Mouse (Mus musculus) midbrain, embryonic 14.5 days (tissue): ENCODE results near the gene A930017K11Rik. TPM values are rescaled to one million over a fixed set of nuclear protein-coding genes. Genes with fewer than 3 reads are reported as not detected.

ENCODE experiments used
- ATAC-seq: fragments of 200-750 bp; cut with Nextera tagmentation; 2 replicates; pipeline ENCODE4 v1.8.0; 2017; ENCODE audit warnings: moderate number of reproducible peaks, moderate library complexity; ENCODE audit not compliant: low FRiP score, low TSS enrichment
- DNase-seq: peaks from one replicate; pipeline ENCODE4 v3.0.0-alpha.2; 2015
- H3K27ac ChIP-seq: fragments of 300-500 bp; sonication (generic); replicated peaks from 2 replicates; pipeline ENCODE4 v1.5.1; 2014; ENCODE audit warnings: mild to moderate bottlenecking, low read depth, low read length, moderate library complexity
- H3K27me3 ChIP-seq: fragments of 300-500 bp; sonication (generic); 2 replicates; pipeline ENCODE4 v1.6.1; 2014; ENCODE audit warnings: low read length, control low read depth, mixed read lengths; ENCODE audit not compliant: control insufficient read depth, insufficient read depth
- H3K36me3 ChIP-seq: fragments of 300-500 bp; sonication (generic); 2 replicates; pipeline ENCODE4 v1.6.1; 2014; ENCODE audit warnings: low read length, control low read depth; ENCODE audit not compliant: control insufficient read depth, insufficient read depth
- H3K4me1 ChIP-seq: fragments of 300-500 bp; sonication (generic); 2 replicates; pipeline ENCODE4 v1.6.1; 2014; ENCODE audit warnings: mild to moderate bottlenecking, antibody characterized with exemption, low read length, control low read depth; ENCODE audit not compliant: control insufficient read depth, insufficient read depth
- H3K4me2 ChIP-seq: fragments of 300-500 bp; sonication (generic); 2 replicates; pipeline ENCODE4 v1.6.1; 2014; ENCODE audit warnings: mild to moderate bottlenecking, low read length, moderate library complexity
- H3K4me3 ChIP-seq: fragments of 300-500 bp; sonication (generic); replicated peaks from 2 replicates; pipeline ENCODE4 v1.5.1; 2014; ENCODE audit warnings: low read depth, low read length
- H3K9ac ChIP-seq: fragments of 300-500 bp; sonication (generic); replicated peaks from 2 replicates; pipeline ENCODE4 v1.6.1; 2014; ENCODE audit warnings: mild to moderate bottlenecking, low read length, moderate library complexity
- H3K9me3 ChIP-seq: fragments of 300-500 bp; sonication (generic); 2 replicates; pipeline ENCODE4 v1.6.1; 2016; ENCODE audit warnings: low read length, control low read depth, mixed read lengths; ENCODE audit not compliant: control insufficient read depth
- WGBS: fragments of 180-500 bp; shearing (Covaris S2); extraction: QIAGEN DNeasy Blood & Tissue Kit; methylation state at CpG from one replicate; pipeline ENCODE4 v1.1.7; 2014; 5-methylcytosine and 5-hydroxymethylcytosine counted together
- polyA plus RNA-seq: library from polyadenylated mRNA; unstranded; fragments of >200 nt; fragmentation: Nextera tagmentation; extraction: Ambion mirVana; gene quantifications from 2 replicates; pipeline ENCODE4 v1.2.1, GENCODE M21; 2014

The A930017K11Rik gene
- polyA plus RNA-seq, 1 experiment from 2014 or later = 3.3 TPM

DNA sequence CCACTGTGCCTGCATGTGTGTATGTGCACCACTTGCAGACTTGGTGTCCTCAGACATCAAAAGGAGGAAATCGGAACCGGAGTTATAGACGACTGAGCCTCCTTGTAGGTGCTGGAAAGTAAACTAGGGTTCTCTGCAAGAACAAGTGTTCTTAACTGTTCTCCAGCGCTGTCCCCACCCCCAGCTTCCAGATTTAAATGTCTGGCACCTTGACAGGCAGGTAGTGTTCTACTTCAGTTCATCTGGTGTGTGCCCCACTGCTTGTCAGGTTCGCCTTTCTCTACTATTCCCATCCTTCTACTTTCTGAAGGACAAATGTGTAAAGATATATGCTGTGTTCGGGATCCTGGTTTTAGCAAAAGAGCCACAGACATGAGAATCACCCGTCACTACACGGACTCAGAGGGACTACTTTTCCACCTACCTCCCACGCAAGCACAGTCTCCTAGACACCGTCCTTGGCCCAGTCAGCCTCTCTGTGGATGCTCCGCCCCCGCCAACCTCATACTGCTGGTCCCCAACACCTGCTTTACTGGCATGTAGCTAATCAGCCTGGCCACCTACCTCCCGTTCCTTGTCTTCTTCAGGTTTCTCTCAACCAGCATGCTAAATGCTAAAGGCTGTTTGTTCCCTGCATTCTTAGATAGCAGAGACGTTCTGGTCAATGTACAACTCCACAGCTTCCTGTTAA, 39.0 kb downstream of the A930017K11Rik start:
- Histone ChIP-seq H3K4me3 (no peak overlapping the region), H3K27me3 (no peaks in the 10 kb centered on the region), H3K4me2 (no peak overlapping the region), H3K9ac (no peak overlapping the region), H3K27ac (no peak overlapping the region), H3K9me3 (no peaks in the 10 kb centered on the region), H3K4me1 (peaks cover 8% of the 10 kb centered on the region), H3K36me3 (0 out of 2 replicates have a peak, but pooled peaks cover 4% of the 10 kb centered on the region)
- 91% methylated on average over 14 of the region's 14 CpGs for WGBS
- DNase-seq (no peak), ATAC-seq (no peak)

GRCm38 (mm10) chr17:25911816-25912215, 40.5 kb downstream of the A930017K11Rik start:
- DNase-seq (no peak), ATAC-seq (no peak)
- 91% methylated on average over 4 of the region's 4 CpGs for WGBS
- Histone ChIP-seq H3K27ac (no peak overlapping the region), H3K9ac (no peak overlapping the region), H3K27me3 (no peaks in the 10 kb centered on the region), H3K9me3 (no peaks in the 10 kb centered on the region), H3K4me1 (no peaks in the 10 kb centered on the region), H3K4me3 (no peak overlapping the region), H3K36me3 (no peaks in the 10 kb centered on the region), H3K4me2 (no peak overlapping the region)

- no peaks in the 10 kb centered on the region for H3K27me3 ChIP-seq
- no peaks in the 10 kb centered on the region for H3K9me3 ChIP-seq
- DNase-seq = no peak
- no peak for ATAC-seq
- no peaks in the 10 kb centered on the region for H3K4me1 ChIP-seq
- H3K9ac ChIP-seq = no peak overlapping the region
- 87% methylated on average over 2 of the region's 2 CpGs for WGBS
- no peak overlapping the region for H3K27ac ChIP-seq
- 0 out of 2 replicates have a peak, but pooled peaks cover 4% of the 10 kb centered on the region for H3K36me3 ChIP-seq
- H3K4me3 ChIP-seq = no peak overlapping the region
- no peak overlapping the region for H3K4me2 ChIP-seq
Measured at GRCm38 (mm10) chr17:25907640-25908039, 44.7 kb downstream of the A930017K11Rik start.

GRCm38 (mm10) chr17:25903061-25903460, 49.3 kb downstream of the A930017K11Rik start:
- Histone ChIP-seq H3K9ac (no peak overlapping the region), H3K27me3 (no peaks in the 10 kb centered on the region), H3K36me3 (0 out of 2 replicates have a peak, but pooled peaks cover 4% of the 10 kb centered on the region), H3K4me1 (no peaks in the 10 kb centered on the region), H3K27ac (no peak overlapping the region), H3K9me3 (no peaks in the 10 kb centered on the region), H3K4me3 (no peak overlapping the region), H3K4me2 (no peak overlapping the region)
- no peak for ATAC-seq
- WGBS = 88% methylated on average over 3 of the region's 3 CpGs
- DNase-seq = no peak

DNA sequence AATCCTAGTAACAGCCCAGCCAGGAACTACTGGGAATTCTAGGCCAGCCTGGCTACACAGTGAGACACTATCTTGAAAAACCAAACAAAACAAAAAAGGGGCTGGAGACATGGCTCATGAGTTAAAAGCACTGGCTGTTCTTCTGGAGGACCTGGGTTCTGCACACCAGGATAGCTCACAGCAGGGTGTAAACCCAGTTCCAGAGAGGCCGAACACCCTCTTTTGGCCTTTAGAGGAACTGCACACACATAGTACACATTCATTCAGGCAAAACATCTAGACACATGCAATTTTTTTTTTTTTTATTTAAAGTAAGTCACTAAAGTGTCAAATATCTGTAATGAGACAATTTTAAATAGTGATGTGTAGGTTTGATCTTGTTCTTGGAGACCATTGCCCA, 52.2 kb downstream of the A930017K11Rik start:
- H3K4me1 ChIP-seq = peaks cover 5% of the 10 kb centered on the region; the same call in 1 of the 2 replicates
- DNase-seq (no peak), ATAC-seq (no peak)
- H3K4me2 ChIP-seq = no peak overlapping the region
- H3K9ac ChIP-seq = no peak overlapping the region
- H3K27ac ChIP-seq = no peak overlapping the region
- H3K9me3 ChIP-seq = no peaks in the 10 kb centered on the region
- 96% methylated on average over 1 of the region's 1 CpGs for WGBS
- H3K36me3 ChIP-seq = no peaks in the 10 kb centered on the region
- no peaks in the 10 kb centered on the region for H3K27me3 ChIP-seq
- no peak overlapping the region for H3K4me3 ChIP-seq

Other genes with a start within 250 kb of the A930017K11Rik start
- 4.3 and 6.0 TPM in 2 replicates for gene Gng13, start 235.4 kb downstream of the A930017K11Rik start, polyA plus RNA-seq
- 4.5 and 5.0 TPM in 2 replicates for gene Chtf18, start 225.1 kb downstream of the A930017K11Rik start, polyA plus RNA-seq
- gene Rpusd1, start 224.9 kb downstream of the A930017K11Rik start, polyA plus RNA-seq = 25.7 and 28.1 TPM in 2 replicates
- not detected in 2 replicates for gene Mslnl, start 216.5 kb downstream of the A930017K11Rik start, polyA plus RNA-seq
- gene Msln, start 198.2 kb downstream of the A930017K11Rik start, polyA plus RNA-seq = 0.72 TPM in 1 of 2 replicates, not detected in the other
- gene Narfl, start 178.8 kb downstream of the A930017K11Rik start, polyA plus RNA-seq = 32.7 and 33.3 TPM in 2 replicates
- 155 and 181 TPM in 2 replicates for gene Haghl, start 166.9 kb downstream of the A930017K11Rik start, polyA plus RNA-seq
- gene Ccdc78, start 166.0 kb downstream of the A930017K11Rik start, polyA plus RNA-seq = 0.18 and 0.20 TPM in 2 replicates
- 89.0 and 103 TPM in 2 replicates for gene Fam173a, start 159.7 kb downstream of the A930017K11Rik start, polyA plus RNA-seq
- not detected in 2 replicates for gene AC134908.4, start 156.9 kb downstream of the A930017K11Rik start, polyA plus RNA-seq
- 5.8 and 9.7 TPM in 2 replicates for gene Metrn, start 155.4 kb downstream of the A930017K11Rik start, polyA plus RNA-seq
- gene Fbxl16, start 143.5 kb downstream of the A930017K11Rik start, polyA plus RNA-seq = 37.2 and 39.8 TPM in 2 replicates
- gene Wdr24, start 128.9 kb downstream of the A930017K11Rik start, polyA plus RNA-seq = 30.0 and 31.7 TPM in 2 replicates
- 48.9 and 50.2 TPM in 2 replicates for gene Jmjd8, start 123.7 kb downstream of the A930017K11Rik start, polyA plus RNA-seq
- 310 and 386 TPM in 2 replicates for gene Stub1, start 119.2 kb downstream of the A930017K11Rik start, polyA plus RNA-seq
- 45.5 and 57.4 TPM in 2 replicates for gene Rhbdl1, start 115.3 kb downstream of the A930017K11Rik start, polyA plus RNA-seq
- 8.0 and 12.9 TPM in 2 replicates for gene Gm20683, start 110.8 kb downstream of the A930017K11Rik start, polyA plus RNA-seq
- 9.6 and 16.8 TPM in 2 replicates for gene Rhot2, start 107.7 kb downstream of the A930017K11Rik start, polyA plus RNA-seq
- 14.4 and 17.1 TPM in 2 replicates for gene Wdr90, start 91.1 kb downstream of the A930017K11Rik start, polyA plus RNA-seq
- gene Mcrip2, start 83.8 kb downstream of the A930017K11Rik start, polyA plus RNA-seq = 13.9 and 19.3 TPM in 2 replicates
- 58.2 and 75.9 TPM in 2 replicates for gene Mettl26, start 77.5 kb downstream of the A930017K11Rik start, polyA plus RNA-seq
- 0.61 and 0.70 TPM in 2 replicates for gene Wfikkn1, start 71.7 kb downstream of the A930017K11Rik start, polyA plus RNA-seq
- gene Rab40c, start 32.8 kb downstream of the A930017K11Rik start, polyA plus RNA-seq = 29.4 and 46.9 TPM in 2 replicates
- gene Pigq, start 7.6 kb downstream of the A930017K11Rik start, polyA plus RNA-seq = 53.6 and 57.9 TPM in 2 replicates
- 0.16 and 0.32 TPM in 2 replicates for gene Nhlrc4, start 7.6 kb downstream of the A930017K11Rik start, polyA plus RNA-seq
- 21.1 and 25.7 TPM in 2 replicates for gene Capn15, start 33.2 kb upstream of the A930017K11Rik start, polyA plus RNA-seq
- gene Rab11fip3, start 117.0 kb upstream of the A930017K11Rik start, polyA plus RNA-seq = 27.4 and 28.6 TPM in 2 replicates
- gene Decr2, start 137.8 kb upstream of the A930017K11Rik start, polyA plus RNA-seq = 21.0 and 21.5 TPM in 2 replicates
- 17.5 and 23.7 TPM in 2 replicates for gene Nme4, start 143.0 kb upstream of the A930017K11Rik start, polyA plus RNA-seq
- 2.4 and 2.9 TPM in 2 replicates for gene Tmem8, start 160.7 kb upstream of the A930017K11Rik start, polyA plus RNA-seq
- gene Mrpl28, start 170.9 kb upstream of the A930017K11Rik start, polyA plus RNA-seq = 170 and 190 TPM in 2 replicates
- gene Axin1, start 186.1 kb upstream of the A930017K11Rik start, polyA plus RNA-seq = 13.4 and 16.9 TPM in 2 replicates
- gene Pdia2, start 246.5 kb upstream of the A930017K11Rik start, polyA plus RNA-seq = not detected in 2 replicates